Mouse (Mus musculus) megakaryocyte, embryonic 14.5 days (primary cell): ENCODE results near the gene Tsc22d3.

Source experiments
- FLI1 ChIP-seq: IDR thresholded peaks from 2 replicates; pipeline ENCODE4 v1.6.1; 2012; ENCODE audit warnings: low read length, inconsistent platforms, mixed read lengths
- GATA1 ChIP-seq: IDR thresholded peaks from 3 replicates; pipeline ENCODE4 v1.6.1; 2012; ENCODE audit warnings: mixed read lengths, low read length, inconsistent platforms, borderline replicate concordance

GRCm38 (mm10) chrX:140526253-140526618, 74.2 kb downstream of the Tsc22d3 start:
- TF ChIP-seq FLI1 (no peak), GATA1 (no peak)
